Comparison of ENCODE assay signal across 9 mouse cellular contexts in the genomic region with DNA sequence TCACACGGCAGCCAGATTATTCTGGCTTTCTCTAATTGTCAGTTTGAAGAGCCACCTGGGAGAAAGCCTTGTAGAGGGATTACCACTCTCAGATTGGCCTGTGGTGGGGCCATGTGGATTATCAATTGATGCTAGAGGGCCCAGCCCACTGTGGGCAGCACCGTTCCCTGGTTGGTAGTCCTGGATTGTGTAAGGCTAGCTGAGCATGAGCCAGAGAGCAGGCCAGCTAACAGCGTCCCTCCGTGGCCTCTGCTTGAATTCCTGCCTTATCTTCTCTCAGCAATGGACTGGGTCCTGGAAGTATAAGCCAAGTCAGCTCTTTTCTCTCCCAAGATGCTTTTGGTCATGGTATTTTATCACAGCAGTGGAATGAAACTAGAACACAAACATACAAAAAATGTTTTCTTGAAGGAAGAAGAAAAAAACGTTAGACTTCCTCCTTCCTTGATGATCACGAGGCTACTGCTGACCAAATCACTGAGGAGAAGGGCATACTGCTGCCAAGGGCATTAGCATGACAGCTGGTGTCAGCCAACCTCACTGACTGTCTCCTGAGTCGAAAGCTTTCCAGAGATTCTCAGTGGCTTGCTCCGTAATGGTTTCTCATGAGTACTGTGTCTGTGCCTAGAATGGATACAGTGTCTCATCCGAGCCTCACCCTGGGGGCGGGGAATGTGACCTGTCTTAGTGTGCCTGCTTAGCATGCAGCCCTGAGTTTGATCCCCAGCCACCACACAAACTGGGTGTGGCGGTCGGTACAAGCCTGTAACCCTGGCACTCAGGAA. TPM values are rescaled to one million over a fixed set of nuclear protein-coding genes. Genes with fewer than 3 reads are reported as not detected.
DNase-seq lines count a peak whose midpoint lies in the region; ATAC-seq and TF ChIP-seq lines count a peak whose summit lies in the region.
"Had no signal": no experiment of that assay in that cellular context is flagged by ENCODE, and none has a peak within 500 bp of the region (broad histone marks: within the 10 kb centered on the region; RNA-seq: fewer than 3 reads in every experiment).

No protein-coding gene starts in this region.

- no peak overlapping the region for H3K9ac ChIP-seq in kidney, embryonic 14.5 days (ENCODE audit: low read depth, low read length)

- H3K36me3 ChIP-seq in kidney, embryonic 14.5 days (ENCODE audit: control insufficient read depth, insufficient read depth, low read length) = peaks cover 4% of the 10 kb centered on the region; the same call in 1 of the 2 replicates

- peaks cover 32% of the 10 kb centered on the region for H3K4me1 ChIP-seq in kidney, embryonic 14.5 days (ENCODE audit: control insufficient read depth, insufficient read depth, low read length)
- peaks cover 54% of the 10 kb centered on the region for H3K4me1 ChIP-seq in bone marrow macrophage, adult 2 months (ENCODE audit: control insufficient read depth, insufficient read depth, low read length)

- TF ChIP-seq POLR2A in bone marrow macrophage, adult 2 months (IDR thresholded peaks at IDR 0.05; ENCODE audit: borderline replicate concordance, low read depth, low read length) = no peak

- no peak overlapping the region; the same call in 1 of the 2 replicates for H3K27ac ChIP-seq in kidney, embryonic 14.5 days (ENCODE audit: low read depth, low read length)
- H3K27ac ChIP-seq in bone marrow macrophage, adult 2 months (ENCODE audit: insufficient read depth, low read depth, low read length) = peak overlapping the region; percentile 98

- H3K4me2 ChIP-seq in kidney, embryonic 14.5 days (replicated peaks; ENCODE audit: low read depth, low read length) = no peak overlapping the region

- no peak for ATAC-seq in kidney, embryonic 14.5 days (ENCODE audit: low FRiP score, low TSS enrichment)
- peak; percentile 22 for ATAC-seq in inflammation-experienced regulatory T-cells, adult 6 months
- peak; percentile 56 for ATAC-seq in megakaryocyte, adult 5-6 weeks (ENCODE audit: poor library complexity, severe bottlenecking)
- ATAC-seq: Patski had no signal

- no peaks in the 10 kb centered on the region for H3K27me3 ChIP-seq in kidney, embryonic 14.5 days (ENCODE audit: control insufficient read depth, insufficient read depth, low read length)
- H3K27me3 ChIP-seq: Patski had no signal

- 62% methylated on average over 12 of the region's 12 CpGs for WGBS in kidney, embryonic 14.5 days

- DNase-seq in kidney, adult 8-10 months = peak; percentile 33 to 55
- peak; percentile 76 for DNase-seq in gastrocnemius, postnatal 25 days
- DNase-seq in right cerebral cortex, postnatal 36 days (ENCODE audit: low spot score in 2 of 2) = no peak
- DNase-seq in layer of hippocampus, postnatal 14 days (ENCODE audit: low spot score in 2 of 2) = no peak

- no peak overlapping the region for H3K4me3 ChIP-seq in kidney, embryonic 14.5 days (ENCODE audit: low read length)
- peak overlapping the region; percentile 32 for H3K4me3 ChIP-seq in bone marrow macrophage, adult 2 months (ENCODE audit: insufficient read depth, low read length)

- TF ChIP-seq CTCF in bone marrow macrophage, adult 2 months (IDR thresholded peaks at IDR 0.05; ENCODE audit: low read depth, low read length) = peak; percentile 21; the same call in 1 of the 2 replicates

- H3K9me3 ChIP-seq in kidney, embryonic 14.5 days (ENCODE audit: control insufficient read depth, low read length) = peaks cover 2% of the 10 kb centered on the region; the same call in 1 of the 2 replicates

RNA-seq across cellular contexts. Expression of a gene that starts 19.5 kb away (rescaled TPM):
- polyA plus RNA-seq in kidney, embryonic 14.5 days (2014; fragmentation: Nextera tagmentation; extraction: Ambion mirVana) = 10.8 and 15.4 TPM in 2 replicates
- 51.5 and 61.1 TPM in 2 replicates for polyA plus RNA-seq in bone marrow macrophage, adult 2 months (2012; ENCODE audit: insufficient read depth, insufficient read length, missing spikeins)
- 100 to 1,000 TPM; 180 to 193 TPM for total RNA-seq in gastrocnemius, postnatal 25 days (2021)
- polyA plus RNA-seq in inflammation-experienced regulatory T-cells, adult 6 months (2017; shearing (Covaris generic)) = 10 to 100 TPM in 2 of 3 experiments, 1 to 10 TPM in 1; 7.5 to 12.9 (median 11.8) TPM
- total RNA-seq in megakaryocyte, adult 5-6 weeks (2015) = 23.2 and 25.0 TPM in 2 replicates
- total RNA-seq in megakaryocyte, adult 5-6 weeks (2017) = 20.0 and 22.0 TPM in 2 replicates
- 100 to 1,000 TPM; 230 to 235 TPM for total RNA-seq in layer of hippocampus, postnatal 14 days (2021)

RNA-seq across cellular contexts. Expression of a gene that starts 39.8 kb away (rescaled TPM):
- 124 and 166 TPM in 2 replicates for polyA plus RNA-seq in kidney, embryonic 14.5 days (2014; fragmentation: Nextera tagmentation; extraction: Ambion mirVana)
- 0.49 and 1.3 TPM in 2 replicates for polyA plus RNA-seq in bone marrow macrophage, adult 2 months (2012; ENCODE audit: insufficient read depth, insufficient read length, missing spikeins)
- total RNA-seq in gastrocnemius, postnatal 25 days (2021) = under 1 TPM; 0.18 to 0.29 TPM
- polyA plus RNA-seq in inflammation-experienced regulatory T-cells, adult 6 months (2017; shearing (Covaris generic)) = 1 to 10 TPM in 2 of 3 experiments, not detected in 1; 1.6 to 3.8 TPM
- total RNA-seq in megakaryocyte, adult 5-6 weeks (2015) = 0.20 TPM in 1 of 2 replicates, not detected in the other
- total RNA-seq in megakaryocyte, adult 5-6 weeks (2017) = 0.12 and 1.0 TPM in 2 replicates
- total RNA-seq in layer of hippocampus, postnatal 14 days (2021) = 1 to 10 TPM; 8.2 to 9.4 TPM

Comparison
In these comparisons a context has a peak if more than half of its experiments do, and no peak if none do; other contexts are left out.
1. DNase-seq: peak in kidney, adult 8-10 months (2 of 2) and gastrocnemius, postnatal 25 days (single experiment); none in right cerebral cortex, postnatal 36 days (0 of 2) and layer of hippocampus, postnatal 14 days (0 of 2).
2. RNA of a gene that starts 19.5 kb away (total RNA-seq): 230 to 235 TPM in layer of hippocampus, postnatal 14 days and 180 to 193 TPM in gastrocnemius, postnatal 25 days; 20.0 to 25.0 TPM in megakaryocyte, adult 5-6 weeks; every median in the first group is over 4 times any median in the second.
3. RNA of a gene that starts 39.8 kb away (total RNA-seq): 8.2 to 9.4 TPM in layer of hippocampus, postnatal 14 days; 0.12 to 1.0 TPM in megakaryocyte, adult 5-6 weeks and 0.18 to 0.29 TPM in gastrocnemius, postnatal 25 days; every median in the first group is over 4 times any median in the second.